Mouse (Mus musculus): ENCODE results near the gene 9430097D07Rik.

9430097D07Rik gene

GRCm38 (mm10) chr2:32572196-32572595, 3.3 kb downstream of the 9430097D07Rik start:
- in situ Hi-C loops (cut with MboI; ENCODE audit: low pct_unique_long_range_greater_than_20kb in 1 of 2, low sequenced_read_pairs in 2 of 2, unreplicated experiment in 1 of 2): no loop called here

GRCm38 (mm10) chr2:32570698-32571494, 4.6 kb downstream of the 9430097D07Rik start, which contains the start of gene Dpm2:
Gene Dpm2 (plus strand): TSS chr2:32570858.
- in situ Hi-C loops (cut with MboI; ENCODE audit: low pct_unique_long_range_greater_than_20kb in 1 of 2, low sequenced_read_pairs in 2 of 2, unreplicated experiment in 1 of 2): no loop called here

DNA sequence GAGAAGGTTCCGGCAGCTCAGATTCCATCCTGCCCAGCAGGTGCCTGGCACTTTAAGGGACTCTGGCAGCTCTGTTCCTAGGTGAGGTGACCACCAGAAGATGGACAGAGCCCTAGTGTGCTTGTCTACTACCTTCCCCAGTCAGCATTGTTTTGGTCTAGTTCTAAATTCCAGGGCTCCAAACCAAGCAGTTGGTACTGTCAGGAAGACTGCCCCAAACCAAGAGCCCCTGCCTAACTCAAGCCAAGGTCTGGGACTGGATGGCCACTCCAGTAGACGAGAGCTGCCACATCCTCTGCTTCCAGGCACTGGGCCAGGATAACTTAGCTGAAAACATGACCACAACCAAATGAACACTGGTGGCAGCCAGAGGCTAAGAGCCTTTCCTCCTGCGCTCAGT, 6.5 kb downstream of the 9430097D07Rik start:
- in situ Hi-C loops (cut with MboI; ENCODE audit: low pct_unique_long_range_greater_than_20kb in 1 of 2, low sequenced_read_pairs in 2 of 2, unreplicated experiment in 1 of 2): loop anchor here (5.0 to 10.0 kb wide), 2 partner anchors 74 to 167 kb away; no protein-coding TSS in a partner anchor

DNA sequence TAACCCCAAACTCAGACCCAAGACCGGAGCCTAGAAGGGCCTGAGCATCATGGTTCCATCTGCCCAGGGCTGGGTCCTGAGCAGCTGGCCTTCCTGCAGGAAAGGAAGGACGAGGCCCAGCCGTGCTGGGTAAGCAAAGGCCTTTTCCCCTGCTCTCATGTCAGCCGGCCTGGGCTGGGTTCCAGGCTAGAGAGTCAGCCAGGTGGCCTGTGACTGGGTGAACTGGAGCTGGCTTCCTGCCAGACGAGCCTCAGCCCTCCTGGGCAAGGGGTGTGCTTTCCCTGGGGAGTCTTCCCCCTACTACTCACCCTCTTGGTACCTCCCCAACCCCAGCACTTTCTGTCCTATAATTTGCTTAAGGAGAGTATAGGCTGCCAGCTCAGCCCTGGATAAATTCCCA, 7.3 kb downstream of the 9430097D07Rik start:
- in situ Hi-C loops (cut with MboI; ENCODE audit: low pct_unique_long_range_greater_than_20kb in 1 of 2, low sequenced_read_pairs in 2 of 2, unreplicated experiment in 1 of 2): loop anchor here (5.0 to 10.0 kb wide), 2 partner anchors 73 to 166 kb away; no protein-coding TSS in a partner anchor

GRCm38 (mm10) chr2:32566536-32567063, 8.9 kb downstream of the 9430097D07Rik start:
- in situ Hi-C loops (cut with MboI; ENCODE audit: low pct_unique_long_range_greater_than_20kb in 1 of 2, low sequenced_read_pairs in 2 of 2, unreplicated experiment in 1 of 2): loop anchor here (5.0 to 10.0 kb wide), 2 partner anchors 72 to 164 kb away; no protein-coding TSS in a partner anchor

- in situ Hi-C loops (cut with MboI; ENCODE audit: low pct_unique_long_range_greater_than_20kb in 1 of 2, low sequenced_read_pairs in 2 of 2, unreplicated experiment in 1 of 2): no loop called here
Measured at GRCm38 (mm10) chr2:32559570-32559969, 15.9 kb downstream of the 9430097D07Rik start.

- in situ Hi-C loops (cut with MboI; ENCODE audit: low pct_unique_long_range_greater_than_20kb in 1 of 2, low sequenced_read_pairs in 2 of 2, unreplicated experiment in 1 of 2): no loop called here
Measured at GRCm38 (mm10) chr2:32556019-32556418, 19.5 kb downstream of the 9430097D07Rik start.

- in situ Hi-C loops (cut with MboI; ENCODE audit: low pct_unique_long_range_greater_than_20kb in 1 of 2, low sequenced_read_pairs in 2 of 2, unreplicated experiment in 1 of 2): no loop called here
Measured at GRCm38 (mm10) chr2:32555484-32555883, 20.0 kb downstream of the 9430097D07Rik start.

- in situ Hi-C loops (cut with MboI; ENCODE audit: low pct_unique_long_range_greater_than_20kb in 1 of 2, low sequenced_read_pairs in 2 of 2, unreplicated experiment in 1 of 2): no loop called here
Measured at GRCm38 (mm10) chr2:32553592-32554148, 21.8 kb downstream of the 9430097D07Rik start.

DNA sequence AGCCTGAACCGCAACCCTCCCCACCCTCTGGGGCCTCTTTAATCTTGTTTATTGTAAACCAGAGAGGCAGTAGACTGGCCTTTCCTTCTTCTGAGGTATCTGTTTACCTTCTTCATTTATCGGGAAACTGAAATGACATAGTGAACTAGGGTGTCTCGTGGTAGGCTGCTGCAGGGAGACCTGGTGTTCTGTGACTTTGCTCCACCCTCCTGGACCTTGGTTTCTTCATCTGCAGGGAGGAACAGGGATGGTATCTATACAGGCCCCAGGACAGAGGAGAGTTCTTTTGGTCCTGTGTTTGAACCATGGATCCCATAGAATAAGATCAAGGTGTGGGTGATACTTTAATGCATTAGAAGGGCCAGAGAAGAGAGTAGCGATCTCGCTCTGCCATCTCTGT, 24.2 kb downstream of the 9430097D07Rik start:
- in situ Hi-C loops (cut with MboI; ENCODE audit: low pct_unique_long_range_greater_than_20kb in 1 of 2, low sequenced_read_pairs in 2 of 2, unreplicated experiment in 1 of 2): no loop called here

- in situ Hi-C loops (cut with MboI; ENCODE audit: low pct_unique_long_range_greater_than_20kb in 1 of 2, low sequenced_read_pairs in 2 of 2, unreplicated experiment in 1 of 2): no loop called here
Measured at GRCm38 (mm10) chr2:32549764-32550163, 25.7 kb downstream of the 9430097D07Rik start.

GRCm38 (mm10) chr2:32549171-32549570, 26.3 kb downstream of the 9430097D07Rik start:
- in situ Hi-C loops (cut with MboI; ENCODE audit: low pct_unique_long_range_greater_than_20kb in 1 of 2, low sequenced_read_pairs in 2 of 2, unreplicated experiment in 1 of 2): no loop called here

GRCm38 (mm10) chr2:32547964-32548739, 27.3 kb downstream of the 9430097D07Rik start:
- in situ Hi-C loops (cut with MboI; ENCODE audit: low pct_unique_long_range_greater_than_20kb in 1 of 2, low sequenced_read_pairs in 2 of 2, unreplicated experiment in 1 of 2): no loop called here

- in situ Hi-C loops (cut with MboI; ENCODE audit: low pct_unique_long_range_greater_than_20kb in 1 of 2, low sequenced_read_pairs in 2 of 2, unreplicated experiment in 1 of 2): no loop called here
Measured at GRCm38 (mm10) chr2:32547380-32547779, 28.1 kb downstream of the 9430097D07Rik start.

GRCm38 (mm10) chr2:32546951-32547350, 28.5 kb downstream of the 9430097D07Rik start:
- in situ Hi-C loops (cut with MboI; ENCODE audit: low pct_unique_long_range_greater_than_20kb in 1 of 2, low sequenced_read_pairs in 2 of 2, unreplicated experiment in 1 of 2): no loop called here

DNA sequence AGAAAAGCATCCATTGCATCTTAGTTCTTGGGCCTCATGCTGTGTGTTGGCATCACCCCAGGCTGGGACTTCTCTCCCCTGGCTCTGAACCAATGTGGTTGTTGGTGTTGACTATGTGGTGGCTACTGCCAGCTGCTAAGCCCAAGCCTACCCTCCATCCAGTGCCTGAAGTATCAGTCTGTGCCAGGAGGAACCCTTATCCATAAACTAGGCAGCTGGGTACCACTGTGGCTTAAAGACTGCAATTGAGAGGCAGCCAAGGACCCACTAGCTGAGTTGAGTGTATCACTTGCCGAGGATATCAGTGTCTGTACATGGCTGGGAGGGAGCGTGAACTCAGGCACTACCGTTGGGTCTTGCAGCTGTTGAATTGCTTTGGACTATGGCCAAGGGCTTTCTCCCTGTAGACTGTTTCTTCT, 32.4 kb downstream of the 9430097D07Rik start:
- in situ Hi-C loops (cut with MboI; ENCODE audit: low pct_unique_long_range_greater_than_20kb in 1 of 2, low sequenced_read_pairs in 2 of 2, unreplicated experiment in 1 of 2): no loop called here

- in situ Hi-C loops (cut with MboI; ENCODE audit: low pct_unique_long_range_greater_than_20kb in 1 of 2, low sequenced_read_pairs in 2 of 2, unreplicated experiment in 1 of 2): no loop called here
Measured at GRCm38 (mm10) chr2:32541986-32542573, 33.4 kb downstream of the 9430097D07Rik start.

DNA sequence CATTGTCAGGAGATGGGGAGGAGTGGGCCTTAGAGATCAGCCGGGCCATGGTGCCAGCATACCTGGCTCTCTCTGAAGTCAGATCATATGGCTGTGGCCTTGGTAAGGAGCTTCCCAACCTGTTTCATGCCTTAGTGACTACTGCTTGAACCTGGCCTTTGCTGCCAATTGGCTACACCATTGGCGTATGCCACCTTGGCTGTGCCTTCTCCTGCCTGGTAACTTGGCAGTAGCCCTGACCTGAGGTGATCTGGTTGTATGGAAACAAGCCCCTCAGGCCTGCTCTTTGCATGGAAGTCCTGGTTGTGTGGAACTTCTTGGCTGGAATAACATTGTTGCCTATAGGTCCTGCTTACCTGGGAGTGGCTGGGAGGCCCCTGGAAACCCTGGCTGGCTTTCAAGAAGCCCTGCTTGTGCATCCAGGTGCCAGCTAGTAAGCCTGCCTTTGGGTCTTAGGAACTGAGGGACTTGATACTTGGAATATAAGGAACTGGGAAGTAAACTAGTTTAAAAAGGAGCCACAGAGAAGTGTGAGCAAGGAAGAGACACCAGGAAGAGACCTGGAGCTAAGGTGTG, 34.1 kb downstream of the 9430097D07Rik start:
- in situ Hi-C loops (cut with MboI; ENCODE audit: low pct_unique_long_range_greater_than_20kb in 1 of 2, low sequenced_read_pairs in 2 of 2, unreplicated experiment in 1 of 2): no loop called here

All from mouse embryonic stem cell (cell line).